Mouse (Mus musculus) T-helper 1 cell (primary cell): ENCODE results near the gene Arhgef5.

Experiments
- in situ Hi-C: fragments of 300-600 bp; cut with MboI, MseI; formaldehyde crosslinking; loops from one replicate; pipeline ENCODE4 v1.15.1; 2025; ENCODE audit warnings: high pct_unique_total_duplicates

Gene Arhgef5

DNA sequence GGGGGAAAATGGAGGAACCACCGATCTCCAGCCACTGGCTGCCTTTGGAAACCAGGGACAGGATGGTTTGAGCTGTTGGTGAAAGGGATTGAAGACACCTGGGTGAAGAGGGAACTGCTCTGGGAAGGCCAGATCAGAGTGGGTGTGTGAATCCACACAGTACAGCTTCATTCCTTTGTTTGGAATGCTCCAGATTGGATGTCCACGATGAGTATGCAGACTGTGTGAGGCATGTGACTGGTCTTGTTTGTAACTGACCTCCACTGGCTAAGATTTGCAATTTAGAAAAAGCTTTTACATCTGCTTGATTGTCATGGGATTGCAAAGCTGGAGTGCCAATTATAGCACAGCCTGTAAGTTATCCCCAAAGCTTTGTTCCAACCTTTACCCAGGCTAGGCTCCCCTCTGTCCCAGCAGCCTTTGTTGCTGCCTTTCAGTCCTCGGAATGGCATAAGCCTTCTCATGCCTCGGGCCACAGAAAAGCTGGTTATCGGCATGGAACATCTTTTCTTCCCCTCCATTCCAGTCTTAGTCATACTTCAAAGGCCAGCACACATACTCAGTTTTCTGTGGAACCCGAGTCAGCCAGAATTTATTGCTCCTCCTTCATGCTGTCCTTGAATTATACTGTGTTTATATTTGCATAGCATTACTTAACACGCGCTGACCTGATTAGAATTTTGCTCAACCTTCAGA is 47.7 kb downstream of the Arhgef5 start:
- in situ Hi-C loops, result no loop called here

DNA sequence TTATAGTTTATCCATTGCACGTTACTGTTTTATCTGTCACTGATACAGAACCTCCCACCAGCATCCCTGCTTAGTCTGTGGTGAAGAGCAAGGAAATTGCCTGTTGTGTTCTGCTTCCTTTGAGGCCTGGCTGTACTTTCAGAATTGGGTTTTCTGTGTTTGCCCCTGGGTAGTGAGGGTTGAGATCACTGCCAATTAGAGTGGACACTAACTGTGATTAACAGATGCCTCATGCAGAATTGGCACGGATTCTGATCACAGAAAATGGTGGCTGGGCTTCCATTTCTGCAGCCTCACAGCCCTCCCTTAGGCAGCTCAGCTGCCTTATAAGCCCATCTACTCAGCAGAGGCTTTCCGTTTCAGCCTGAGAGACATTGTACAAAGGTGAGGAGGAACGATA is 68.1 kb downstream of the Arhgef5 start:
- in situ Hi-C loops, result no loop called here

DNA sequence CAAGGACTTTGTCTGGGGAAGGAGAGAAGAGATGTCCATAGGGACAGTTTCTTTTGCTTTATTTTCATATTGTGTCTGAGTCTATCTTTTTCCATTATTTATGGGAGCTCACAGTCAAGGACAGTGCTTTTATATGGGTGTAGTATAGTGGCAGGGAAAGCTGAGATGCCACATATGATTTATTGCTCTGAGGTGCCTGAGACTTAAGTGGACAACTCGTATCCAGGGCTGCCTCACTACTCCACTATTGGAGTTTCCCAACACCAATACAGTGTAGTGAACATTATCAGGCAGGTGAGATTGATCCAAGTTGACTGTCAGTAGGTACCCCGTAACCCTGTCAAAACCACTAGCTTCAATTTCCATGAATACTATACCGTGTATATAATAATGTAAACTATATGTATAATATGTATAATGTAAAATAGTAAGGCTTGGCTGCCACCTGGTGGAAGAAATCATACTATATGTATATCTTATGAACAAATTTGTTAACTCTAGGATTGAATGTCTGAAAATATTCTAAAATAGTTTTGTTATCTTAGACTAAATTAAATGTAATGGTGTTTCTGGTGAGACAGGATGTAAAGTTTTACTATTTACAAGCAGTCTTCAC is 70.3 kb downstream of the Arhgef5 start:
- in situ Hi-C loops, result no loop called here

DNA sequence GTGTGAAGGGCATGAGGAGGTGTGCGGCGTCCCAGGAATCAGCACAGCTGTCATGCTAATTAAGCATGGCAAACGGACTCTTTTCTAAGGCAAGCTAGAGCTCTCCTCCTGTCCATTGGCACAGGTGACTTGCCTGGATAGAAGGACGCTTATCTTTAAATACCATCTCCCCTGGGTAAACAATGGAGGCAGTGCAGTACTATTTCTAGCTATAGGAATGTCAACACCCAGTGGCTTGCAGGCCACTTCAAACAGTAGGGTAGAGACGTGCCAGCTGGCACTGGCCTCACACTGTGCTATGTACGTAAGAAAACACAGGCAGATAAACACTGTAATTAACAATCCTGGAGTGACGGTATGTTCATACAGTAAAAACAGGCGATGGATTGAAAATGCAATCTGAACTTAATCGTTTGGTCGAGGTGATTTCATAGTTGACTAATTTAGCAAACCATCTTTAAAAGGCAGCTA is 72.1 kb downstream of the Arhgef5 start:
- in situ Hi-C loops, result no loop called here

DNA sequence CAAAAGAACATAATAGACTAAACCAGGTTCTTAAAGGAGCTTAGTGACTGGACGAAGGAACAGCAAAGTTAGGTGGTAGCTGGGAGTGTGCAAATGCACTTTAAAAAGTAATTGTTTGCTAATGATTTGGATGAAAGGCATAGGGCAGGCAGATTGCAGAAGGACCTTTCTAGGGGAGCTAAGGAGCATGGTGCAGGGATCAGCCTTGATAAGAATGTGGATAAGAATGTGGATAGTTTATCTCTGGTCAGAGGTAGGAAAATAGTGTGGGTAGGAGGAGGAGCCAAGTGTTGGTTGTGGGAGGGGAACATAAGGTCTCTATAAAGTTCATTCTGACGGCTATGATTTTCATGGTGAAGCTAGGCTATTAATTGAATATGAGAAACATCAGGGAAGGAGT is 73.4 kb downstream of the Arhgef5 start:
- in situ Hi-C loops, result no loop called here
